Mouse (Mus musculus) heart, postnatal 10 days (tissue): ENCODE results near the gene Mapk9. TPM values are rescaled to one million over a fixed set of nuclear protein-coding genes. Genes with fewer than 3 reads are reported as not detected.
"Not testable (repeated sequence)": the region's sequence is repeated elsewhere in the genome, so short reads cannot be mapped to it uniquely, and the experiment has no call there.

Source experiments
- DNase-seq, 2 experiments: peaks; one replicate each; pipeline ENCODE4 v3.0.0; 2021
- intact Hi-C: fragments of 180-260 bp; cut with DNase I; formaldehyde crosslinking; loops from one replicate; pipeline ENCODE4 v1.15.1; 2025
- total RNA-seq, 2 experiments: library from RNA; stranded (reverse); gene quantifications; 2 replicates each; pipeline ENCODE4 v1.2.3; 2021

Gene Mapk9
- 10 to 100 TPM; 47.5 to 53.5 TPM for total RNA-seq

GRCm38 (mm10) chr11:49846401-49847070, at the start of gene Mapk9:
Mapk9 (plus strand) TSS chr11:49846751.
- intact Hi-C loops, result no loop called here
- peak; percentile 98 for DNase-seq

- DNase-seq, result no peak
- intact Hi-C loops, result no loop called here
Measured at GRCm38 (mm10) chr11:49798931-49799330, 47.6 kb upstream of the Mapk9 start.

- peak in 1 of 2 experiments; percentile 29 for DNase-seq
Measured at GRCm38 (mm10) chr11:49801516-49801915, 45.0 kb upstream of the Mapk9 start.

GRCm38 (mm10) chr11:49803801-49804200, 42.8 kb upstream of the Mapk9 start:
- intact Hi-C loops, result no loop called here
- no peak for DNase-seq

More at GRCm38 (mm10) chr11:49801516-49801915, 45.0 kb upstream of the Mapk9 start:
- intact Hi-C loops, result no loop called here

- intact Hi-C loops, result no loop called here
Measured at GRCm38 (mm10) chr11:49806218-49806617, 40.3 kb upstream of the Mapk9 start.

GRCm38 (mm10) chr11:49808946-49809345, 37.6 kb upstream of the Mapk9 start:
- intact Hi-C loops, result no loop called here
- no peak for DNase-seq

More at GRCm38 (mm10) chr11:49806218-49806617, 40.3 kb upstream of the Mapk9 start:
- no peak for DNase-seq

GRCm38 (mm10) chr11:49810696-49811095, 35.9 kb upstream of the Mapk9 start:
- intact Hi-C loops, DNase-seq: not testable (repeated sequence)

GRCm38 (mm10) chr11:49811099-49811541, 35.4 kb upstream of the Mapk9 start:
- intact Hi-C loops, result no loop called here
- peak; percentile 50 to 58 for DNase-seq

GRCm38 (mm10) chr11:49811879-49812278, 34.7 kb upstream of the Mapk9 start:
- no peak for DNase-seq
- intact Hi-C loops, result no loop called here

GRCm38 (mm10) chr11:49818869-49819566, 27.5 kb upstream of the Mapk9 start:
- intact Hi-C loops, result no loop called here
- no peak for DNase-seq

GRCm38 (mm10) chr11:49819676-49820075, 26.9 kb upstream of the Mapk9 start:
- intact Hi-C loops, result no loop called here
- no peak for DNase-seq

GRCm38 (mm10) chr11:49820928-49821327, 25.6 kb upstream of the Mapk9 start:
- intact Hi-C loops, result no loop called here
- DNase-seq, result no peak

GRCm38 (mm10) chr11:49821546-49821945, 25.0 kb upstream of the Mapk9 start:
- intact Hi-C loops, result no loop called here
- DNase-seq, result no peak

GRCm38 (mm10) chr11:49822337-49822736, 24.2 kb upstream of the Mapk9 start:
- intact Hi-C loops, result no loop called here
- DNase-seq, result no peak

GRCm38 (mm10) chr11:49824896-49825295, 21.7 kb upstream of the Mapk9 start:
- intact Hi-C loops, result loop anchor here (5.0 kb wide), 2 partner anchors 42 to 98 kb away; no protein-coding TSS in a partner anchor
- peak; percentile 67 to 84 for DNase-seq

- no peak for DNase-seq
- intact Hi-C loops, result loop anchor here (5.0 kb wide), 2 partner anchors 40 to 100 kb away; no protein-coding TSS in a partner anchor
Measured at GRCm38 (mm10) chr11:49827243-49827642, 19.3 kb upstream of the Mapk9 start.

- DNase-seq, result no peak
- intact Hi-C loops, result loop anchor here (5.0 kb wide), 2 partner anchors 38 to 102 kb away; no protein-coding TSS in a partner anchor
Measured at GRCm38 (mm10) chr11:49829176-49829745, 17.3 kb upstream of the Mapk9 start.

GRCm38 (mm10) chr11:49831980-49832379, 14.6 kb upstream of the Mapk9 start:
- peak in 1 of 2 experiments; percentile 13 for DNase-seq
- intact Hi-C loops, result no loop called here

GRCm38 (mm10) chr11:49832962-49833361, 13.6 kb upstream of the Mapk9 start:
- intact Hi-C loops, result no loop called here
- DNase-seq, result no peak

GRCm38 (mm10) chr11:49834248-49834647, 12.3 kb upstream of the Mapk9 start:
- no peak for DNase-seq
- intact Hi-C loops, result no loop called here

GRCm38 (mm10) chr11:49835257-49835956, 11.1 kb upstream of the Mapk9 start:
- intact Hi-C loops, result no loop called here
- DNase-seq, result no peak
